Mouse (Mus musculus): ENCODE measurements around the gene Gm10486. TPM values are rescaled to one million over a fixed set of nuclear protein-coding genes. Genes with fewer than 3 reads are reported as not detected.
"Not testable (repeated sequence)": the region's sequence is repeated elsewhere in the genome, so short reads cannot be mapped to it uniquely, and the experiment has no call there.

Gene Gm10486
- not detected in 2 replicates for polyA plus RNA-seq (2012)

DNA sequence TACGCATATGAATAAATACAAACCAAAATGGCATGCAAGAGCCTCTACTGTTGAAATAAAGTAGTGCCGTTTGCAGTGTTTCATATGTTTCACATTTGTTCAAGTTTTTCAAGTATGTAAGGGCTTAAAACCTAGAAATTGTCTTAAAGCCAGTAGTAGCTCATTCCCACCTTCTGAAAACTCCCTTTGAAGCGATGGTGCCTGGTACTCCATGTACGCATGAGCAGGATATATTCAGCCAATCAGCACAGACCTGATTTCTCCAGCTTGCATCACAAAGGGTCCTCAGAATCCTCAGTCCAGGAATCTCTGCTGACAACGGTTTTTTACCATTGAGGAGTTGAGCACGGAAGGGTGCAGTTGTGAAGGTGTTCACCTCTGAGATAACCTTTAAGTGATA is at the start of gene Gm10486:
Gene Gm10486, plus strand, starts transcription at position 301 of the 400 bp plus-strand sequence.
- not testable (repeated sequence) for TF ChIP-seq GATA1 (IDR thresholded peaks at IDR 0.05; ENCODE audit: low read length)
